Mouse (Mus musculus) spleen, adult 12 weeks (tissue): ENCODE results near the gene Arhgap15.

Experiments
- DNase-seq: peaks from one replicate; pipeline ENCODE4 v3.0.0; 2022; ENCODE audit warnings: low spot score

Gene Arhgap15

DNA sequence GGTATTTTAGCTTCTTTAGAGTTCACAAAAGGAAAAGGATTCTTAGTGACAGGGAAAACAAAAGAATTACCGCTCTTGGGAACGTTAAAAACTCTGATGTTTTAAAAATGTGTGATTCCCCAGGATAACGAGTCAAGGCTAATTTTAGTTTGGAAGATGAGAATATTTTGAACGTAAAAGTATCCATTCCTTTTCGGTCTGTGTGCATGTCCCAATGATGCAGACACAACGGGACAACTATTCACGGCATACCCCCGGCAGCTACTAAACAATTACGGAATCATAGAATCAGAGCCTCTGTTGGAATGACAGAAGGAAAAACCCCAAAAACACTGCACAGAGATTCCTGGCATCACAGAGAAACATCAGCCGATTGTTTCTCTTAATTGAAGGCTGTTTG is 281.2 kb downstream of the Arhgap15 start:
- no peak for DNase-seq

DNA sequence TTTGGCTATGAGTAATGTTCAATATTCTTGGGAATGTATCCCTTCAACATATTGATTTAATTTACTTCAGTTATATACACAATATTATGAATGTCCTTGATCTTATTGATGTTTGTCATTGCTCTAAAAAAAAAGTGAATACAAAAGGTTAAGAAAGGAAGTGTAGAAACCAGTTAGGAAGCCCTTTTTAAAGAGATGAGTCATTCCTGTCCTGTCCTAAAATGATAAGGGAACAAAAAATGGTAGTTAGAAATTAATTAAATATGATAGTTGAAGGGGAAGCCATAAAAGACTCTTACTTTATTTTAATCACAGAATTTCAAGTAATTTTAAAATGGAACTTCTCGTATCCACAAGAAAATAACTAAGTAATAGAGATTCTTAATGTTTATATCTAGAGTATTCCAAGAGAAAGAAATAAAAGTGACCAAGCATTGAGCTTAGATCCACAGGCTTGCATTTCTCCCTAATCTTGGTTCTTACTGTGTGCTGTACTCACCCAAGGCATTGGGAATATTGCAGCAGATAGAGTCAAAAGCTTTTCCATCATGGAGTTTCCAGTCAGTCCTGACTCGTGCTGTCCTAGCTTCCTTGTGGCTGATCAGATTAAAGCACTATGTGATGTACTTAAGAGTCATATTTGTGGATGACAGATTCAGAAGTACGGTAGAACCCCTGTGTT is 291.0 kb downstream of the Arhgap15 start:
- no peak for DNase-seq

DNA sequence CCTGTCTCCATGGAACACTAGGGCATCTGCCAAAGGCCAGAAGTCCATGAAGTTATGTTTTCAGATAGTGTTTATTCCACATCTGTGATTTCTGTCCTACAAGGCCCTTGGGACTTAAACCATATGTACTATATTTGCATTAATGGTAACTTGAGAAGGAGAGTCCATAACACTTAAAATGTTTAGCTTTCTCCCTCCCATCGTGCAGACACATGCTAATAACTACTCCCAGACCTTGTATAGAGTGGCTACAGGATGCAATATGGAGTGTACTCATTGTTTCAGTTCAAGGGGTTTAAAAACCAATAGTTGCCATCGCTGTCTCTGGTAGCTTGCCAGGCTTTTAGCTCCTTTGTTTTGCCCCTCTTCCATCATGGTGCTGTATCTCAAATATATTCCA is 295.5 kb downstream of the Arhgap15 start:
- DNase-seq = no peak

DNA sequence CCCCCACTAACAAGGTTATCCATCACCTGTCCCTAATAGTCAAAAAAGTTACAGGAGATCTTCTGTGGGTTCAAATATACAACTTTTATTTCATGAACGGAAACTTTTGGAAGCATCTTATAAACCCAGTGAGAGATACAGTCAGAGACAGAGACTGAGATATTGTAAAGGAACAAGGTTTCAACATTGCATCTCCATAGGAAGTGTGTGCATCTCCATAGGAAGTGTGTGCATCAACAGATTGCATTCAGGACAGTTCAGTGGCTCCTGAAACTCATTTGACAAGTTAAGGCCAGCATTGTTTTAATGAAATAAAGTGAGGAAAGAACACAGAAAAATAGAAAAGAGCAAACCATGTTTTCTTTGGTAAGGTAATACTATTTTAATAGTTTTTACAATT is 296.0 kb downstream of the Arhgap15 start:
- DNase-seq = no peak

DNA sequence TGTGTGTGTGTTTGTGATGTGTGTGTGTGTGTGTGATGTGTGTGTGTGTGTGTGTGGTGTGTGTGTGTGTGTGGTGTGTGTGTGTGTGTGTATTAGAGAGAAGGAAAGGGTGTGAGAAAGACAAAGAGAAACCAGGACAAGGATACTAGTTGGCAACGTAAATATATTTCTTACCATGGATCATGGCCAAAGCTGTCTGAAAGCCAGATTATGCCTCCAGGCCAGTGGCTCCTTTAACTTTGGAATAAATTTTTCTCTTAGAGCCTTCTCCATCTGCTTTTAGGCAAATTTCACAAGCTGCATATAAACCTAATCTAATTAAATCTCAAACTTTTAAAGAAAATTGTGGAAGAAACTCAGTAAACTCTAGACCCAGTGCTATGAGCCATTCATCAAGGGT is 296.6 kb downstream of the Arhgap15 start:
- DNase-seq = no peak

DNA sequence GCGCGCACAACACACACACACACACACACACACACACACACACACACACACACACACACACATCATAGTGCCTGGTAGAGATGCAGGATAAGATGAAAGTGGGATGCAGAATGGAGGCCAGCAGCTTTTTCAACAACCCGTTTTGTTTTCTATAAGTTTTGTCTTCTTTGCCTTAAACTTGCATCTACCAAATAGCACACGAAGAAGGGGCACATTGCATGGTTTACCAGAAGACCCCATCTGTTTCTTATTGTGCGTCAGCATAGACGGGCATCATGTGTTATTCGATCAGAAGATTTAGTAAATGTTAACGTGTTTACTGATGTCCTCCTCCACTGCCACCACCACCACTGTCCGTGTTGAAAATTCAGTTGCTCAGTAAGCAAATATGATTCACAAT is 311.7 kb downstream of the Arhgap15 start:
- DNase-seq = no peak

DNA sequence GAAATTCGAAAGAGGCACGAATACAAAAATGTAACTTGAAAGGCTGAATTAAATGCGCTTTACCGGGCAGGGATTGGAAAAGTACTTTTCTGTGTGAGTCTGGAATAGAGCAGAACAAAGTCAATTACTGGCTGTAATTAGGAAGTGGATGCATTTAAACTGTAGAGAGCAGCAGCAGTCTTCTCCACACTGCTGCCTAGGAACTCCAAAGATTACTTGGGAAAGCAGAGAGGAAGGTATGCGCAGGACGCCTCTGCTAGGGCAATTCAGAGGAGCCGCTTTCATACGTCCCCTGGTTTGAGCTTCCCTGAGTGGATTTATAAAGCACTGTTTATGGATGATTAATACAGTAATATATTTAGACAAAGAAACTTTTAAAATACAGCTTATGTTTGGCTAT is 312.1 kb downstream of the Arhgap15 start:
- DNase-seq = no peak

DNA sequence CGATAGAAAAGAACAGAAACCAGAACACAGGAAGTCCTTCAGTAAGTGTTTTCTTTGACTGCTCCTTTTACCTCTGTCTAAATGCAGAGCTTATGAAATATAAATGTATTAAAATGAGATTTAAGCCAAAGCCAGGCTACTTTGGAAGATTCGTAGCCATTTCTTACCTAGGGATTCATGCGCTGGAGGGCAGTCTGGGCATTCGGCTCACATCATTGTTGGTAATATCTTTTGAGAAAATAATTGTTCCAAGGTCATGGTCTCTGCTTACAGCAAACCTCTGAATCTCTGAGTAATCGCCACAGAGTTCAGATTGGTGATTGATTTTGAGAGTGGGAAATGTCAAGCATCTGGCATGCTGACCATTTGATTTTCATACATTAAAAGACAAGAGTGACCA is 316.4 kb downstream of the Arhgap15 start:
- no peak for DNase-seq

DNA sequence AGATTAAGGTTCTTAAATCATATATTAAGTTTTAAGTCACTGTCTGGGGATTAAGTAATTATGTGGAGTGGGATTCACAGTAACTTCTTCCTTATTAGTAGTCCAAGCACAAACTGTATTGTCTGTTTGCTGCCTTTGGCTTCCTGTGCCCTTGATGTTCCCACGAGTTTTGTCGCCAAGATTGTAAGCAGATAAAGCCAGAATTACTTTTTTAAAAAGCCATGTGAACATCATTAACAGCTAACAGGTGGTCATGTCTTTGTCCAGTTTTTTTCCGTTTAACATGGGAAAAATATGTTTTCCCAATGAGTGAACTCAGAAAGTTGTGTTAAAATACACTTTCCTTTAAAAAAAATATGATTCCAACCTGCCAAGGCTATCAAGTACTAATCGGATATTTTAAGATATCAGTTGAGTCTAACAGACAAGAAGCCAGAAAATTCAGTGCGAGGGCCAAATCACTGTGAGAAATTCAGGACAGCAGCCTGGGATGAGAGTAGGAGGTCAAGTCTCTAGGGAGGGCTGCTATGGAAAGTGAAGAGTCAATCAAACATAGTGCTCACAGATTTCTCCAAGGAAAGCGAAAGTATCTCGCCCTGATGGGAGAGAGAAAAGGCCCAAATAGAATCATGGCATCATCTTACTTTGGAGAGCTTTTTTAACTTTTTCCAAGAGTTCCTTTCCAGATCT is 319.7 kb downstream of the Arhgap15 start:
- no peak for DNase-seq

DNA sequence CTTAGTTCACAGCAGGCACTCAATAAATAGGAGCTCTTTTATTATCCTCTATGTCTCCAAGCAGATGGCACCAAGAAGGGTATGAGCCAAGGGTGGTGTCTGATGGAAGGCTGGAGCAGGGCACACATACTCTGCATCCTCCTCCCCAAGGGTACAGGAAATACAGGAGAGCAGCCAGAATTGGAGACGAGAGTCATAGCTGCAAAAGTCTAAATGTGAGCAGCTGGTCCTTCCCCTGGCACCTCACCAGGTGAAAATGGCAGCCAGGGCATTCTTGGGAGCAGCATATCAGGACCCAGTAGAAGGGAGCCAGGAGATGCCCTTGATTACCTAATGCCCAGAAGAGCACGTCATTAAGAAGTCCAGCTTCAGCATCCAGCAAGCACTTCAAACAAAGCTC is 320.3 kb downstream of the Arhgap15 start:
- DNase-seq = no peak

DNA sequence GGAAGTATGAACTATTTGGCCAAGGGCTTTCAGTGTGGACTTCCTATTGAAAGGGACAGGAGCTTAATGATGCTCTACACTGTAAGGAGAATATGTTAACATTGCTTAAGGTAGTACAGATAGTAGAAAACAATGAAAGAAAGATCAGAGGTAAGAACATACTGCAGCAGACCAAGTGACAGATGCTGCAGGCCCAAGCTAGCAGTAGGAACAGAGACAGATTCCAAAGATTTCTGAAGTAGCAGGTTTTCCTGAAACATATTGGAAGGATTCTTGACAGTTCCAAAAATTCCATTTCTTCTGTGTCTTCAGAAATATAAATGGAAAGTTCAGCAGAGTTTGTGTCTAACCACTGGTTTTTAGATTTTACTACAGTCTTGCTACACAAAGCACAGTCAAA is 327.9 kb downstream of the Arhgap15 start:
- no peak for DNase-seq

DNA sequence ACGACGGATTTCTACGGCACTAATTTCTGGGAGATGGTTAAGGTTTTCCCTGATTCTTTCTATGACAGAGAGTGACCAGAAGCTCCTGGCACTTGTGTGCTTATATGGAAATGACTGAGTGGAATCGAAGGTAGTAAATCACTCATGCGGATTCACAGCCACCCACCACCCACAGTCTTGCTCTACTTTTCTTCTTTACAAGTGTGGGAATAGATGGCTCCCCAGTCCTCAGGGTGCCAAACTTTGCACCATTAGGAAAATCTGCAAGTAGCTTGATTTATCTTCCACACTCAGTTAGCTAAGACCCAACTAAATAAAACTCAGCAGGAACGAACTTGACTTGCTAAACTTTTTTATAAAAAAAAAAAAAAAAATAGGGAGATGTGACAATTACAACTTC is 331.9 kb downstream of the Arhgap15 start:
- DNase-seq = no peak

DNA sequence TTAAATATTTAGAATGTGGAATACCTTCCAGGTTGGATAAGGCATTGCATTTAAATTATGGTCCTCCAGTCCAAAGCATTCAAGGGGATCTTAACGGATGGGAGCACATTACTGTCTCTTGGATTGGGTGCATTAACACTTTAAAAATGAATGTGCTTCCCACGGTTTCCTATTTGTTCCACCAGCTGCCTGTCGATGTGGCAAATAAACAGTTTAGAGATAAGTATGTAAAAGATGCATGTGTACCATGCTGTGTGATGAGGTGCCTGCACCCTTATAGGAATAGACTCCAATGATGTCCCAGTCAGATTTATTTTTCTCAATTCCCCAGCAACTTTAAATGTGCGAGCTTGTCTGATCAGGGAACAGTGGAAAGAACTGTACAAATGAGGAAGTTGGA is 332.6 kb downstream of the Arhgap15 start:
- DNase-seq = no peak

DNA sequence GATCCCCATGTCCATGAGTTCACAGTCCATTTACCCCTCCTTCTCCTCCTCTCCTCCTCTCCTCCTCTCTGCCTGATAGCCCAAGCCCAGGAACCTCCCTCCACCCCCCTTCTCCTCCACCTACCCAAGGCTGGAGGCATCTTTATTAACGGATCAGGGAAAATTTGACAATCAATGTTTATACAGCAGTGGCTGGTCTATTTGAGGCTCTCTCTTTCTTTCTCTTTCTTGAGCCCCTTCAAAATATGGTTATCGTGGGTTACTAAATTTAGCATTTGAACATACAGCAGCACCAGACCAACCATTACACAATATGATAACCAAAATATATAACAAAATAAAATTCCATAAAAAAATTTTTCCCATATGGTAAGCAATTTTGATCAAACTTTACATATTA is 335.8 kb downstream of the Arhgap15 start:
- DNase-seq = no peak

DNA sequence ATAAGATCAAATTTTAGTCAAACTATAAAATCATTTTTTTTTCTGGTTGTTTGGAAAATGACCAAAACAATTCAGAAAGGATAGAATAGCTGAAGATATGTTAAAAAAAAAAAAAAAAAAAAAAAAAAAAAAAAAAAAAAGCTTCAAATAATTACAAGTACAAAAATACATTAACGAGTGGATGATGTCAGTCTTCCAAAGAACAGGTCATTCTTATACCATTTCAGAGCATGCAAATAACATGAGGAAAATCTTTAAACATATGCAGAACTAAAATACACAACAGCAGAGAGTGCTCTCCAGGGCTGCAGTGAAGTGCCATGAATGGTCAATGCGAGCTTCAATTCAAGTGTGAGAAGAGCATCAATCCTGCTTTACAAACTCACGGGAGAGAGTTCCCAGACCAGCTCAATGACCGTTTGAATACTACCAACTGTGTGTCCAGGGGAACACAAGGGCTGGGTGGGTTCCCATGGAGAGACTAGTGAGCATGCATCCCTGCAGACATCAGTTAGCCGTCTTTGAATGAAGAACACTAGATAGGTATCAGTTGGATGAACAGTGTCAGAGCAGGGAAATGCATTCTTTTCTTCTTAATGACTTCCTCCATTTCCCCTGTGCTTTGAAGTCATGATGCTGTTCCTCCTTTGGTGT is 337.9 kb downstream of the Arhgap15 start:
- DNase-seq = no peak

DNA sequence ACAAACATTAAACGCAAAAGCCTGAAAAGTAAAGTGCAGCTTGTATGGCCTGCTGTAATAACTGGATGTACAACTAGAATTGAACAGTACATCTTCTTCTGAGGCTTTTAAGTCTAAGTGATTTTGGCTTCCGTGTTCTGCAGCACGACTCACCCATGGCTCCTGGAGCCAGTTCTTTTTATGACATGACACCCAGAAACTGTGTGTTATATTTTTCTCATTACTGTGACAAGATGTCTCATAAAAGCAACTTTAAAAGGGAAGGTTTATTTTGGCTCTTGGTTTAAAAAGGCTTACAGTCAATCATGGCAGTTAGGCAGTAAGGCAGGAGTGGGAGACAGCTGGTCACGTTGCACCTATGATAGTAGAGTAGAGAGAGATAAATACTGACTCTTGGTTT is 349.9 kb downstream of the Arhgap15 start:
- no peak for DNase-seq

DNA sequence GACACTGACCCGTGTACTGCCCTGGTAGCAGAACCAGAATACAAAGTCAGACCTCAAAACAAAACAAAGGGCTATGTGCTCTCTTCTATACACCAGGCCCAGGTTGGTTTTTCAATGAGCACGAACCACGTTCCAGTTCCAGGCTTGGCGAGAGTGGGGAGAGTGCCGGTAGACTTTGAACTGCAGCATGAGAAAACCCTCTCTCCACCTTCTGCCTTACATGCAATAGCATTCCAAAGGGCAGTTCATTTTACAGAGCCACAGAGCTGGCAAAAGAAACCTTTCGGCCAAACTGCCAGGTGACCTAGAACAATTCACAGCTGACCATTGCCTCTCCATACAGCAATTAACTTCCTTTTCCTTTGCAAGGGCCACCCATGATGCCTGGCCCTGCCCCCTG is 353.7 kb downstream of the Arhgap15 start:
- DNase-seq = no peak

DNA sequence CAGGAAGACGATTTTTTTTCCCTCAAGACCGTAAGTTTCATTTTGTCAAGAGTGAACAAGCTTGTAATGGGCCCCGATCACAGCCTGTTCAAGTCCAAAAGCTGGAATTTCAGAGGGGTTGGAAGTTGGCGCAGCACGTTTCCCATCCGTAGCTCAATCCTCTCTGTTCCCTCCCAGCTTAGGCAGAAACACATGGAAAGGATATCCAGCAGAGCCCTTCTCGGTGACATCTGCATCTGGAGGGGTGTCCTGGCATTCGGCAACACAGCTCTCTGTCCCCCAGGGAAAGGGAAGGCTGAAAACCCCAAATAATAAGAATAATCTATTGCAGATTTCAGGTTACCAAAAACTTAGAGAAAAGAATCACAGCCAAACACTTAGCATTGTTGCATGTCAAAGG is 354.7 kb downstream of the Arhgap15 start:
- DNase-seq = no peak

DNA sequence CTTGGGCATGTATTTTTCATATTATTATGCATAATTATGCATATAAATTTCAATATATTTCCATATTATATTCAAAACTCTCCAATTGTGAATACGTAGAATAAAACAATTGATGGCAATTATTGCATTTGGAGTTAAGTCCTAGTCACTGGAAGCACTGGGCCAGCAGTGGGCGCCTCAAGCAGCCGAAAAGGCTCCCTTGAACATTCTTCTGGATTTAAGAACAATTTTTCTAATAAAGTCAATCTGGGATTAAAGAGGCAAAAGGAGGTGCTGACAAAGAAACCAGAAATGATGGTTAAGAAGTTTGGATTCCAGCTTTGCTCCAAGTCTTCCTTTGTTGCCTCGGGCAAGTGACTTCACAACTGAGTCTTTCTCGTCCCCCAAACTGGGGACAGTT is 355.1 kb downstream of the Arhgap15 start:
- DNase-seq = no peak

DNA sequence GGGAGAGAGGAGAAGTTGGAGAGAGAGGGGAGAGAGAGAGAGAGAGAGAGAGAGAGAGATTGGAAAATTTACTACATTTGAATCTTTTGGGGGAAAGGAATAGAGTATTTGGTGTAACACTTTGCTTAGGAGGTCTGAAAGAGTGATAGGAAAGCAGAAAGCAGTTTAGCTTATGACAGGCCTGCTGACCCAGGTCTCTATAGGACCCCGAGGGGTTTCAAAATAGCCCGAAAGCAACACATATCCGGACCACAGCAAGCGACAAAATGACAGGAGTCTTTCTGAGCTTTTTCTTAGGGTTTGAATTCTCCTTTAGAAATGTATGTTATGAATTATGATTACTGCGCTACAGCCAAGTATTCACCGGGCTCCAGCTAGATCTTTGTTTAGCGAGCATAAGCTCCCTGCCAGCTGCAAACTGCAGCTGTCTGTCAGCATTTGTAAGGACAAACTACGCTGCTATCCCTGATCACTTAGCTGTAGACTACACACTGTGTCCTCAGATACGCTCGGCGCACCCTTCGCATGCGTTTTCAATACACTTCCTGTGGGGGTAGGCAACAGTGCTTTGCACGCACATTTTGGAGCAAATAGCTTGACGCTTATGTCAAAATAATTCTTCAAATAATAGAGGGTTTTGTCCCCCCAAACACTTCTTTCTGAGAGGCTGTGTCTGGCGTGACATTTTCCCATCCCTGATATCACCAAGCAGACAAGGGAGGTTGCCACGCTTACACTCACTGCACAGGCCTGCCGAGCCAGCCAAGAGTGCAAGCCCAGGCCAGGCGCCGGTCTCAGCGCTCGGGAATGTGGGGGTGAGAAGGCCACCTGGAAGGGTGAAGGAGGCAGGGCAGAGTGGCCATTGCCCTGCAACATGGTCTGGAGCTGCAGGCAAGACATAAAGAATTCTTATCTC is 355.9 kb downstream of the Arhgap15 start:
- no peak for DNase-seq

DNA sequence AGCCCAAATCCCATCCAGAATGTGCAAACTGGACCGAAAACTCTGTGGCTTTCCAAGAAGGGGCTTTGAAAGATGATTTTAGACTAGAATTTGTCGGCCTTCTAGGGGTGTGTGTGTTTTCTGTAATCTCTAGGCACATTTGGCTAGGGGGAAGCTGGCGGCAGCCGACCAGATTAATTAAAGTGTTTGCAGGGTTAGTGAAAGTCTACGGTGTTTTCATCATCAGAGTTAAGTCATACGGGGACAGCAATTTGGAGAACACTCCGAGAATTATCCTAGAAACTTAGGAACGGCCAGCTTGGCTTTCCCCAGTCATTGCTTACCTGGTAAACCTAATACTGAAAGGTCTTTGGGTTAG is 356.6 kb downstream of the Arhgap15 start:
- DNase-seq = no peak

DNA sequence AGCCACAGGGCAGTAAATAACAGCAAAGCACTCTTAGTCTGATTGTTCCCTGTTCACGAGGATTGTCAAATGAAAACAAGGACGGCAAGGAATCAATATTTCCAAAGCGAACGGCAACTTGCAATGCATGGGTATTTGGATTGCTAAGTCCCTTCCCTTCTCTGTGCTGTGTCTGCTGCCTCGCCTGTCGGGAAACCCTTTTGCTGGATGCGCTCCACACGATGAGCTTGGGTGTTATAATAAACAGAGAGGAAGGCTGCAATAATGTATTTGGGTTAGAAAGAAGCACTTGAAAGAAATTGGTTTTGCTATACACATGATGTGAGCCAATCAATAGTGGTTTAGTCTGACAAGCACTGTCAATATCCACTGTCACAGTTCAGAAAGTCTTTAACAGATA is 357.7 kb downstream of the Arhgap15 start:
- DNase-seq = no peak

DNA sequence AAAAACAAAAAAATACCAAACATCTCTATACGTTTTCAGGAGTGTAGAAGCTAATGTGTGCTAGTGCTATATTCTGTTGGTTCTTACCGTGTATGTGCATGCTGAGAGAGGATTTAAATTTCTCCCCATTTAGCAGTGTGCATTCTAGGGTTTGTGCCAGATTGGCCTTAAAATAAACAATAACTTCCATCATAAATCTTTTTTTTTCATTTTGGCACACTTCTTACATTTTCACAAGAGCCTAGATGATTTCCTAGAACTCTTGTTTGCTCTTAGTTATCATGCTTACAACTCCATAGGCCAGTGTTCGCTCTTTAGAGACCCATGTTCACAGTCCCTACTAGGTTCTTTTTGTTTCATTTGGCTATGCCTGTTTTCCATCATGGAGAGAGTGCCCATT is 362.7 kb downstream of the Arhgap15 start:
- no peak for DNase-seq
